Mouse (Mus musculus) forebrain, embryonic 13.5 days (tissue): ENCODE measurements at regions not wholly inside any gene's neighbourhood (a gene's known extent, or its start where the extent isn't known, plus 50 kb on each side); places are given as distances from the start of the nearest gene placed in this dataset.

Source experiments
- ATAC-seq: fragments of 200-750 bp; cut with Nextera tagmentation; 2 replicates; pipeline ENCODE4 v1.8.0; 2017
- H3K27ac ChIP-seq: fragments of 300-500 bp; sonication (generic); 2 replicates; pipeline ENCODE4 v1.5.1; 2015; ENCODE audit warnings: inconsistent platforms, mild to moderate bottlenecking, moderate library complexity
- H3K27me3 ChIP-seq: fragments of 300-500 bp; sonication (generic); 2 replicates; pipeline ENCODE4 v1.6.1; 2015; ENCODE audit warnings: mild to moderate bottlenecking, inconsistent platforms
- H3K36me3 ChIP-seq: fragments of 300-500 bp; sonication (generic); 2 replicates; pipeline ENCODE4 v1.6.1; 2015; ENCODE audit warnings: mild to moderate bottlenecking, inconsistent platforms; ENCODE audit not compliant: poor library complexity, severe bottlenecking
- H3K4me1 ChIP-seq: fragments of 300-500 bp; sonication (generic); 2 replicates; pipeline ENCODE4 v1.6.1; 2015; ENCODE audit warnings: inconsistent platforms
- H3K4me2 ChIP-seq: fragments of 300-500 bp; sonication (generic); 2 replicates; pipeline ENCODE4 v1.6.1; 2015; ENCODE audit warnings: inconsistent platforms, mild to moderate bottlenecking, moderate library complexity
- H3K4me3 ChIP-seq: fragments of 300-500 bp; sonication (generic); 2 replicates; pipeline ENCODE4 v1.5.1; 2015; ENCODE audit warnings: mild to moderate bottlenecking, inconsistent platforms
- H3K9ac ChIP-seq: fragments of 300-500 bp; sonication (generic); 2 replicates; pipeline ENCODE4 v1.6.1; 2015; ENCODE audit warnings: mild to moderate bottlenecking, inconsistent platforms
- H3K9me3 ChIP-seq: fragments of 300-500 bp; sonication (generic); replicated peaks from 2 replicates; pipeline ENCODE4 v1.6.1; 2016; ENCODE audit warnings: inconsistent platforms
- WGBS: fragments of 180-500 bp; shearing (Covaris S2); methylation state at CpG from one replicate; pipeline ENCODE4 v1.1.7; 2015; 5-methylcytosine and 5-hydroxymethylcytosine counted together

- WGBS = 70% methylated on average over 10 of the region's 10 CpGs
These were observed 258.9 kb downstream of the Dhx35 start for GRCm38 (mm10) chr2:159053534-159053933.

GRCm38 (mm10) chr2:159053936-159054335, 259.3 kb downstream of the Dhx35 start:
- Histone ChIP-seq H3K4me1 (no peaks in the 10 kb centered on the region), H3K27ac (no peak overlapping the region), H3K4me3 (no peak overlapping the region), H3K36me3 (no peaks in the 10 kb centered on the region), H3K9ac (no peak overlapping the region), H3K4me2 (no peak overlapping the region), H3K27me3 (no peaks in the 10 kb centered on the region), H3K9me3 (no peaks in the 10 kb centered on the region)
- 72% methylated on average over 4 of the region's 4 CpGs for WGBS
- ATAC-seq = peak; percentile 75

More at GRCm38 (mm10) chr2:159053534-159053933, 258.9 kb downstream of the Dhx35 start:
- H3K4me3 ChIP-seq = no peak overlapping the region
- no peak overlapping the region for H3K4me2 ChIP-seq
- no peak overlapping the region for H3K9ac ChIP-seq
- H3K27me3 ChIP-seq = no peaks in the 10 kb centered on the region
- H3K36me3 ChIP-seq = no peaks in the 10 kb centered on the region
- H3K27ac ChIP-seq = no peak overlapping the region
- no peaks in the 10 kb centered on the region for H3K9me3 ChIP-seq
- no peaks in the 10 kb centered on the region for H3K4me1 ChIP-seq
- 0 out of 2 replicates have a peak, but pooled peaks have one; percentile 4 for ATAC-seq

GRCm38 (mm10) chr2:159054451-159054850, 259.8 kb downstream of the Dhx35 start:
- no peaks in the 10 kb centered on the region for H3K27me3 ChIP-seq
- H3K4me1 ChIP-seq = no peaks in the 10 kb centered on the region
- no peak overlapping the region for H3K4me3 ChIP-seq
- no peak overlapping the region for H3K27ac ChIP-seq
- no peak for ATAC-seq
- H3K9me3 ChIP-seq = no peaks in the 10 kb centered on the region
- H3K36me3 ChIP-seq = no peaks in the 10 kb centered on the region
- H3K4me2 ChIP-seq = no peak overlapping the region
- 97% methylated on average over 3 of the region's 3 CpGs for WGBS
- H3K9ac ChIP-seq = no peak overlapping the region

DNA sequence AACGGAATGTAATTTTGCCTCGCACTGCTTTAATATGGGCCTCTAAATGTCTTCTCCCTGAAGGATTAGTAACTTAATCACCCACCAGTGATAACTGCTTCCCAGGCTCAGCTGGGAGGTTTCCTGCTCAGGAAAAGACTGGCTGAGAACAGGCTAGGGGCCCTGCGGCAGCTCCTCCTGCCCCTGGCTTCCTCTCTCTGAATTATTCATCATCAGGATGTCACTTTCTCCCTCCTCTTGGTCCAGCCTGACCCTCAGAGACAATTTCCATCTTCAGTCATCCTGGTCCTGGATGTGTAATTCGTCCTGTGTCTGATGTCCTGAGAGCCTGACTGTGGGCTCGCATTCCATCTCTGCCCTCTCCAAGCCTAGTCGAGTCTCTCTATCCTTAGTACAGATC, 261.2 kb downstream of the Dhx35 start:
- 61% methylated on average over 6 of the region's 6 CpGs for WGBS
- Histone ChIP-seq H3K27me3 (no peaks in the 10 kb centered on the region), H3K4me2 (no peak overlapping the region), H3K4me1 (no peaks in the 10 kb centered on the region), H3K4me3 (no peak overlapping the region), H3K9ac (no peak overlapping the region), H3K36me3 (no peaks in the 10 kb centered on the region), H3K9me3 (no peaks in the 10 kb centered on the region), H3K27ac (no peak overlapping the region; the same call in 1 of the 2 replicates)
- no peak for ATAC-seq

DNA sequence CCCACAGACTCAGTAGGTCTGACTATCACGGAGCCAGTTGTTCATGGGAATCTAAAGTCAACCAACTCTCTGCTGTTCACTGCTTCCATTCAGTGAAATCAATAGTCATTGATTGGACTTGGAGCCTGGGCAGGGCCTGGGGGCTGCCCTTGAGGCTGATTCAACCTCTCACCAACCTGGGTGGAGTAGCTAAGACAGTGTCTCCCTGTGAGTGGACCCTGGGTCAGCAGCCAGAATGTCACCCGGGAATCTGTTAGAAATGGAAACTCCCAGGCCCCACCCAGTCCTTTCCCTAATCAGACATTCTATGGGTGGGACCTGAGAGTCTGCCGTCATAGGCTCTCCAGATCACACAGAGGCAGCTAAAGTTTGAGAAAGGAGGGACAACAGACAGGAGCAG, 262.4 kb downstream of the Dhx35 start:
- H3K4me2 ChIP-seq = no peak overlapping the region
- H3K9ac ChIP-seq = no peak overlapping the region
- no peak overlapping the region for H3K4me3 ChIP-seq
- H3K27me3 ChIP-seq = no peaks in the 10 kb centered on the region
- WGBS = 83% methylated on average over 3 of the region's 3 CpGs
- no peaks in the 10 kb centered on the region for H3K9me3 ChIP-seq
- no peaks in the 10 kb centered on the region for H3K4me1 ChIP-seq
- no peaks in the 10 kb centered on the region for H3K36me3 ChIP-seq
- no peak for ATAC-seq
- no peak overlapping the region for H3K27ac ChIP-seq

- no peak overlapping the region for H3K4me2 ChIP-seq
- H3K9ac ChIP-seq = no peak overlapping the region
- 85% methylated on average over 5 of the region's 5 CpGs for WGBS
- no peak overlapping the region for H3K4me3 ChIP-seq
- H3K9me3 ChIP-seq = no peaks in the 10 kb centered on the region
- H3K27me3 ChIP-seq = no peaks in the 10 kb centered on the region
- no peak for ATAC-seq
- H3K27ac ChIP-seq = no peak overlapping the region
- no peaks in the 10 kb centered on the region for H3K36me3 ChIP-seq
- no peaks in the 10 kb centered on the region for H3K4me1 ChIP-seq
These were observed 262.9 kb downstream of the Dhx35 start for GRCm38 (mm10) chr2:159057506-159057905.

GRCm38 (mm10) chr2:159062266-159062665, 267.7 kb downstream of the Dhx35 start:
- ATAC-seq = no peak
- 79% methylated on average over 2 of the region's 2 CpGs for WGBS
- H3K4me2 ChIP-seq = no peak overlapping the region

DNA sequence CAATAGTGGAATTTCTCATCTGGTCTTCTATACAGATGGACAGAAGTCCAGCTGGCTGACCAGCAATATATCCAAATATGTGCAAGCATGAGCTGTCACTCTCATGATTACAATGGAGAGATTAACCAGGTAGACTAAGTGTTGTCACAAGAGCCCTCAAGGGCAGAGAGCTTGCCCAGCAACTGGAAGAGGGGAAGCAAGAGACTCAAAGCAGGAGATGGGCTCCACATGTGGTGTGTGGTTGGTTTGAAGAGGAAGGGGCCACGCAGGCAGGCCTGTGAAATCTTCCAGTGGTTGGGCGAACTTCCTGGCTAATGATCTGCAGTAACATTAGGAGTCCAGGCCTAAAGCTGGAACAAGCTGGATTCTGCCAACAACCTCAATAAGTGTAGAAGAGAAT, 268.1 kb downstream of the Dhx35 start:
- H3K9ac ChIP-seq = no peak overlapping the region
- H3K27me3 ChIP-seq = no peaks in the 10 kb centered on the region
- no peak for ATAC-seq
- H3K9me3 ChIP-seq = no peaks in the 10 kb centered on the region
- H3K4me1 ChIP-seq = no peaks in the 10 kb centered on the region
- WGBS = 87% methylated on average over 2 of the region's 2 CpGs
- H3K36me3 ChIP-seq = no peaks in the 10 kb centered on the region
- no peak overlapping the region for H3K27ac ChIP-seq
- no peak overlapping the region for H3K4me3 ChIP-seq
- no peak overlapping the region for H3K4me2 ChIP-seq

More at GRCm38 (mm10) chr2:159062266-159062665, 267.7 kb downstream of the Dhx35 start:
- Histone ChIP-seq H3K36me3 (no peaks in the 10 kb centered on the region), H3K9me3 (no peaks in the 10 kb centered on the region), H3K27me3 (no peaks in the 10 kb centered on the region), H3K4me1 (no peaks in the 10 kb centered on the region), H3K27ac (no peak overlapping the region), H3K9ac (no peak overlapping the region), H3K4me3 (no peak overlapping the region)

- 72% methylated on average over 9 of the region's 9 CpGs for WGBS
- H3K27me3 ChIP-seq = no peaks in the 10 kb centered on the region
These were observed 269.9 kb downstream of the Dhx35 start for GRCm38 (mm10) chr2:159064403-159064970.

GRCm38 (mm10) chr2:159067506-159067905, 272.9 kb downstream of the Dhx35 start:
- Histone ChIP-seq H3K9ac (no peak overlapping the region), H3K27ac (no peak overlapping the region), H3K9me3 (no peaks in the 10 kb centered on the region), H3K27me3 (no peaks in the 10 kb centered on the region), H3K36me3 (no peaks in the 10 kb centered on the region), H3K4me1 (0 out of 2 replicates have a peak, but pooled peaks cover 8% of the 10 kb centered on the region), H3K4me2 (no peak overlapping the region), H3K4me3 (no peak overlapping the region)
- no peak for ATAC-seq
- WGBS = 62% methylated on average over 7 of the region's 7 CpGs

More at GRCm38 (mm10) chr2:159064403-159064970, 269.9 kb downstream of the Dhx35 start:
- Histone ChIP-seq H3K4me1 (0 out of 2 replicates have a peak, but pooled peaks cover 8% of the 10 kb centered on the region), H3K9ac (no peak overlapping the region), H3K9me3 (no peaks in the 10 kb centered on the region), H3K4me2 (no peak overlapping the region), H3K4me3 (no peak overlapping the region), H3K27ac (no peak overlapping the region), H3K36me3 (no peaks in the 10 kb centered on the region)
- ATAC-seq = no peak

DNA sequence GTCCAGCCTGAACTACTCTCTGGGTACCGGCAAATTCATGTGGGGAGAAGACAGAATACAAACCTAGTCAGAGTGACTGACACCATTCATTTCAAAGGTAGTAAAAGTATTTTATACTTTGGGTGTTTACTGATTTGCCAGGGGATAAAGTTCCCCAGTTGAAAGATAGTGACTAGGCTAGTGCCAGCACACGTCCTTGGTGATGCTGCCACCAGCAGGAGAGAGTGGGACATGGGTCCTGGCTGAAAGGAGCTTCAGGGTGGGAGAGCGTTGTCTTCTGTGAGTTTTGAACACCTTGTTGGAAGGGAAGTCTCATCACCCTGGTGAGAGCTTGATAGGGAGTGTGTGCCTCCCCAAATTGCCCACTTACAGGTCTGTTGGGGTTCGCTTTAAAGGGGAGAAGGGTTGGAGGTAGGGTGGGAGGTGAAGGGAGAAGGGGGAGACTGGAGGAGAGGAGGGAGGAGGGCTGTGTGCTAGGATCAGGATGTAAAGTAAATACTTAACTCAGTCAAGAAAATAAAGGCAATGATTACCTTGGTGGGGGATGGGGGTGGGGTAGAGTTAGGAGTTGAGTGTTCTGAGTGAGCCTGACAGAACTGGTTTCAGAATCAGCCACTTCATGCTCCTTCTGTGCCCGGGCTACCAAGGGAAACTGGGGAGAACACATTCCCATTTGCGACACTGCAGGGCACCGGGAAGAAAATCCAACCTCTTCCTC, 273.9 kb downstream of the Dhx35 start:
- no peaks in the 10 kb centered on the region for H3K36me3 ChIP-seq
- WGBS = 57% methylated on average over 7 of the region's 7 CpGs
- H3K9ac ChIP-seq = no peak overlapping the region
- H3K27ac ChIP-seq = no peak overlapping the region
- H3K4me1 ChIP-seq = 0 out of 2 replicates have a peak, but pooled peaks cover 8% of the 10 kb centered on the region
- no peaks in the 10 kb centered on the region for H3K9me3 ChIP-seq
- no peak for ATAC-seq
- no peak overlapping the region for H3K4me3 ChIP-seq
- H3K27me3 ChIP-seq = no peaks in the 10 kb centered on the region
- no peak overlapping the region for H3K4me2 ChIP-seq

DNA sequence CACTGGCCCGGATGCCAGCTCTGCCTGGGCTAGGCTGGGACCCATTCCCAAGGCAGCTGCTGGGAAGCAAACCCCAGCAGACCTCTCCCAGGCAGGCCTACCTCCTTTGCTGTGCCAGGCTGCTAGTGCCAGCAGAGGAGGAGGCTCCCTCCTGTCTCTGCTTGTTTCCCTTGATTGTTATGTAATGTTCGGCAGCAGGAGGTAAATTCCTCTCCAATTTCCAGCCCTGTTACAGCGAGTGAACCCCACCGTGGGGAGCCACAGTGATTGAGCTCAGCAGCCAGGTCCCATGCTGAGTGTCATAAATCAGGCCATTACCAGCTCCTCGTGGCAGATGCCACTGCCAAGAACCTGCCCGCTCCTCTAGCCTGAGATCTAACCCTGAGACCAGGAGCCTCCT, 274.6 kb downstream of the Dhx35 start:
- H3K9me3 ChIP-seq = no peaks in the 10 kb centered on the region
- 0 out of 2 replicates have a peak, but pooled peaks have one; percentile 48 for ATAC-seq
- no peaks in the 10 kb centered on the region for H3K27me3 ChIP-seq
- no peak overlapping the region for H3K27ac ChIP-seq
- no peak overlapping the region for H3K4me2 ChIP-seq
- 12% methylated on average over 6 of the region's 6 CpGs for WGBS
- no peak overlapping the region for H3K9ac ChIP-seq
- no peaks in the 10 kb centered on the region for H3K36me3 ChIP-seq
- no peak overlapping the region for H3K4me3 ChIP-seq
- 0 out of 2 replicates have a peak, but pooled peaks cover 8% of the 10 kb centered on the region for H3K4me1 ChIP-seq
